ENCODE assay signal across 12 mouse cellular contexts in the genomic region with DNA sequence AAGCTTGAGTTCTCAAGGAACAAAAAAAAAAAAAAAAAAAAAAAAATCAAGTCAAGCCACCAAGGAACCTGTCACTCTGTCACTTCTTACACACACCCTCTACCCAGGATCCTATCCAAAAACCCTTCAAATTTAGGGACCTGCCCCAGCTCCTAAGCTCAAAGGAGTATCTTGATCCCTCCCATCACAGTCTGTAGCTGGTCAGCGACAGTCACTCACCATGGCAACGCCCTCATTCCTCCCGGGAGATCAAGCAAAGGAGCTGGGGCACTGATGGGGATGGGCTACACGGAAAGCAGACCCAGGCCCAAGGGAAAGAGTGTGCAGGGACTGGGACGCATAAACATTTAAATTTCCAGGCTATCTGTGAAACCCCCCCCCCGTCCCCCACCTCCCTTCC. TPM values are rescaled to one million over a fixed set of nuclear protein-coding genes. Genes with fewer than 3 reads are reported as not detected.
DNase-seq lines count a peak whose midpoint lies in the region; ATAC-seq lines count a peak whose summit lies in the region.
"Had no signal": no experiment of that assay in that cellular context is flagged by ENCODE, and none has a peak within 500 bp of the region (broad histone marks: within the 10 kb centered on the region; RNA-seq: fewer than 3 reads in every experiment).

No protein-coding gene starts in this region.

- no peak for ATAC-seq in heart, embryonic 16.5 days (replicated peaks; ENCODE audit: extremely low read depth, insufficient read depth, low FRiP score)
- no peak for ATAC-seq in heart, embryonic 11.5 days (replicated peaks; ENCODE audit: insufficient number of reproducible peaks, low FRiP score, low TSS enrichment)
- no peak for ATAC-seq in hindbrain, embryonic 12.5 days (ENCODE audit: low FRiP score)
- no peak for ATAC-seq in midbrain, embryonic 15.5 days (replicated peaks)
- ATAC-seq: liver, postnatal 0 days had no signal

- H3K4me3 ChIP-seq in heart, embryonic 16.5 days (ENCODE audit: low read length): no peak overlapping the region
- H3K4me3 ChIP-seq in heart, embryonic 11.5 days (ENCODE audit: low read depth, low read length): no peak overlapping the region
- peak overlapping the region; percentile 89 for H3K4me3 ChIP-seq in embryonic facial prominence, embryonic 10.5 days
- peak overlapping the region; percentile 86 for H3K4me3 ChIP-seq in hindbrain, embryonic 12.5 days
- H3K4me3 ChIP-seq in midbrain, embryonic 15.5 days: peak overlapping the region; percentile 97
- H3K4me3 ChIP-seq: erythroblast, embryonic 14.5 days had no signal

- peak; percentile 46 for DNase-seq in embryonic facial prominence, embryonic 10.5 days (ENCODE audit: low spot score)
- no peak for DNase-seq in thymus, postnatal 36 days
- no peak for DNase-seq in left cerebral cortex, postnatal 25 days (ENCODE audit: low spot score in 2 of 2)
- no peak for DNase-seq in gastrocnemius, postnatal 4 days (ENCODE audit: low spot score in 2 of 2)
- DNase-seq: kidney, adult 11 months; liver, postnatal 0 days; thymus, adult 18-20 months had no signal

- intact Hi-C loops in left cerebral cortex, postnatal 25 days (cut with DNase I): no loop called here

- peaks cover 7% of the 10 kb centered on the region; the same call in 1 of the 2 replicates for H3K36me3 ChIP-seq in heart, embryonic 16.5 days (ENCODE audit: control insufficient read depth, insufficient read depth)
- peaks cover 9% of the 10 kb centered on the region for H3K36me3 ChIP-seq in heart, embryonic 11.5 days (ENCODE audit: control insufficient read depth, insufficient read depth, low read length)
- H3K36me3 ChIP-seq in embryonic facial prominence, embryonic 10.5 days (replicated peaks): peaks cover 43% of the 10 kb centered on the region
- peaks cover 38% of the 10 kb centered on the region for H3K36me3 ChIP-seq in hindbrain, embryonic 12.5 days
- H3K36me3 ChIP-seq in midbrain, embryonic 15.5 days (replicated peaks): peaks cover 19% of the 10 kb centered on the region; the same call in 1 of the 2 replicates

- peaks cover 44% of the 10 kb centered on the region for H3K4me1 ChIP-seq in heart, embryonic 16.5 days (ENCODE audit: control insufficient read depth, insufficient read depth, low read length)
- H3K4me1 ChIP-seq in heart, embryonic 11.5 days (ENCODE audit: control insufficient read depth, insufficient read depth, low read length): peaks cover 43% of the 10 kb centered on the region
- H3K4me1 ChIP-seq in embryonic facial prominence, embryonic 10.5 days: peaks cover 52% of the 10 kb centered on the region
- peaks cover 42% of the 10 kb centered on the region for H3K4me1 ChIP-seq in hindbrain, embryonic 12.5 days
- H3K4me1 ChIP-seq in midbrain, embryonic 15.5 days: peaks cover 44% of the 10 kb centered on the region

- no peak overlapping the region for H3K27ac ChIP-seq in heart, embryonic 16.5 days (ENCODE audit: low read length)
- H3K27ac ChIP-seq in heart, embryonic 11.5 days (ENCODE audit: low read depth, low read length): no peak overlapping the region
- H3K27ac ChIP-seq in embryonic facial prominence, embryonic 10.5 days (replicated peaks): no peak overlapping the region; the same call in 1 of the 2 replicates
- peak overlapping the region; percentile 95 for H3K27ac ChIP-seq in hindbrain, embryonic 12.5 days
- peak overlapping the region; percentile 99 for H3K27ac ChIP-seq in midbrain, embryonic 15.5 days

- WGBS in heart, embryonic 16.5 days: 13% methylated on average over 6 of the region's 6 CpGs
- WGBS in heart, embryonic 11.5 days (ENCODE audit: insufficient replicate concordance): 9% methylated on average over 6 of the region's 6 CpGs
- 8% methylated on average over 6 of the region's 6 CpGs for WGBS in embryonic facial prominence, embryonic 10.5 days
- WGBS in hindbrain, embryonic 12.5 days: 4% methylated on average over 6 of the region's 6 CpGs
- WGBS in midbrain, embryonic 15.5 days: 7% methylated on average over 6 of the region's 6 CpGs

- H3K27me3 ChIP-seq in heart, embryonic 16.5 days (ENCODE audit: control insufficient read depth, insufficient read depth, low read length): no peaks in the 10 kb centered on the region
- peaks cover 11% of the 10 kb centered on the region for H3K27me3 ChIP-seq in heart, embryonic 11.5 days (ENCODE audit: control insufficient read depth, insufficient read depth, low read length)
- peaks cover 45% of the 10 kb centered on the region for H3K27me3 ChIP-seq in embryonic facial prominence, embryonic 10.5 days (replicated peaks; ENCODE audit: low read depth, poor library complexity, severe bottlenecking)
- peaks cover 27% of the 10 kb centered on the region for H3K27me3 ChIP-seq in hindbrain, embryonic 12.5 days
- H3K27me3 ChIP-seq in midbrain, embryonic 15.5 days (replicated peaks): no peaks in the 10 kb centered on the region; the same call in 1 of the 2 replicates

- no peak overlapping the region for H3K9ac ChIP-seq in heart, embryonic 16.5 days (ENCODE audit: low read length)
- no peak overlapping the region for H3K9ac ChIP-seq in heart, embryonic 11.5 days (ENCODE audit: low read depth, low read length)
- peak overlapping the region; percentile 100 for H3K9ac ChIP-seq in hindbrain, embryonic 12.5 days
- H3K9ac ChIP-seq in midbrain, embryonic 15.5 days: peak overlapping the region; percentile 99
- H3K9ac ChIP-seq: liver, postnatal 0 days had no signal

- no peaks in the 10 kb centered on the region for H3K9me3 ChIP-seq in heart, embryonic 16.5 days (replicated peaks; ENCODE audit: control insufficient read depth, low read length)
- no peaks in the 10 kb centered on the region for H3K9me3 ChIP-seq in heart, embryonic 11.5 days (replicated peaks; ENCODE audit: control insufficient read depth, low read length)
- H3K9me3 ChIP-seq in embryonic facial prominence, embryonic 10.5 days: no peaks in the 10 kb centered on the region
- H3K9me3 ChIP-seq in hindbrain, embryonic 12.5 days (replicated peaks): no peaks in the 10 kb centered on the region
- no peaks in the 10 kb centered on the region for H3K9me3 ChIP-seq in midbrain, embryonic 15.5 days

- peak overlapping the region; percentile 91; the same call in 1 of the 2 replicates for H3K4me2 ChIP-seq in heart, embryonic 16.5 days (ENCODE audit: low read depth, low read length)
- H3K4me2 ChIP-seq in heart, embryonic 11.5 days: no peak overlapping the region; the same call in 1 of the 2 replicates
- H3K4me2 ChIP-seq in hindbrain, embryonic 12.5 days (replicated peaks): peak overlapping the region; percentile 80
- H3K4me2 ChIP-seq in midbrain, embryonic 15.5 days: peak overlapping the region; percentile 85

RNA-seq across cellular contexts. Expression of a gene that starts 2.7 kb away (rescaled TPM):
- polyA plus RNA-seq in heart, embryonic 16.5 days (2015; fragmentation: Nextera tagmentation; extraction: Ambion mirVana): 3.0 and 3.9 TPM in 2 replicates
- 3.1 and 5.1 TPM in 2 replicates for polyA plus RNA-seq in heart, embryonic 11.5 days (2014; fragmentation: Nextera tagmentation; extraction: Ambion mirVana)
- polyA plus RNA-seq in embryonic facial prominence, embryonic 10.5 days (2016; fragmentation: Nextera tagmentation; extraction: Ambion mirVana): 3.4 and 3.7 TPM in 2 replicates
- 21.5 and 22.8 TPM in 2 replicates for polyA plus RNA-seq in hindbrain, embryonic 12.5 days (2016; fragmentation: Nextera tagmentation; extraction: Ambion mirVana)
- 28.7 and 36.4 TPM in 2 replicates for polyA plus RNA-seq in midbrain, embryonic 15.5 days (2015; fragmentation: Nextera tagmentation; extraction: Ambion mirVana)
- 100 to 1,000 TPM; 108 to 120 TPM for total RNA-seq in left cerebral cortex, postnatal 25 days (2021)
- 10 to 100 TPM; 27.4 to 43.6 TPM for total RNA-seq in gastrocnemius, postnatal 4 days (2021)

RNA-seq across cellular contexts. Expression of a gene that starts 14.7 kb away (rescaled TPM):
- 215 and 234 TPM in 2 replicates for polyA plus RNA-seq in heart, embryonic 16.5 days (2015; fragmentation: Nextera tagmentation; extraction: Ambion mirVana)
- 110 and 113 TPM in 2 replicates for polyA plus RNA-seq in heart, embryonic 11.5 days (2014; fragmentation: Nextera tagmentation; extraction: Ambion mirVana)
- polyA plus RNA-seq in embryonic facial prominence, embryonic 10.5 days (2016; fragmentation: Nextera tagmentation; extraction: Ambion mirVana): 79.4 and 87.3 TPM in 2 replicates
- polyA plus RNA-seq in hindbrain, embryonic 12.5 days (2016; fragmentation: Nextera tagmentation; extraction: Ambion mirVana): 96.9 and 101 TPM in 2 replicates
- 75.2 and 82.0 TPM in 2 replicates for polyA plus RNA-seq in midbrain, embryonic 15.5 days (2015; fragmentation: Nextera tagmentation; extraction: Ambion mirVana)
- 10 to 100 TPM; 58.3 to 71.3 TPM for total RNA-seq in left cerebral cortex, postnatal 25 days (2021)
- total RNA-seq in gastrocnemius, postnatal 4 days (2021): 100 to 1,000 TPM; 129 to 130 TPM

RNA-seq across cellular contexts. Expression of a gene that starts 25.1 kb away (rescaled TPM):
- polyA plus RNA-seq in heart, embryonic 16.5 days (2015; fragmentation: Nextera tagmentation; extraction: Ambion mirVana): 6.5 and 6.6 TPM in 2 replicates
- polyA plus RNA-seq in heart, embryonic 11.5 days (2014; fragmentation: Nextera tagmentation; extraction: Ambion mirVana): 8.5 and 15.8 TPM in 2 replicates
- 3.9 and 6.5 TPM in 2 replicates for polyA plus RNA-seq in embryonic facial prominence, embryonic 10.5 days (2016; fragmentation: Nextera tagmentation; extraction: Ambion mirVana)
- 7.1 and 8.5 TPM in 2 replicates for polyA plus RNA-seq in hindbrain, embryonic 12.5 days (2016; fragmentation: Nextera tagmentation; extraction: Ambion mirVana)
- polyA plus RNA-seq in midbrain, embryonic 15.5 days (2015; fragmentation: Nextera tagmentation; extraction: Ambion mirVana): 9.0 TPM in 2 replicates
- total RNA-seq in left cerebral cortex, postnatal 25 days (2021): 1 to 10 TPM; 2.2 to 3.5 TPM
- 1 to 10 TPM; 3.2 to 4.7 TPM for total RNA-seq in gastrocnemius, postnatal 4 days (2021)

RNA-seq across cellular contexts. Expression of a gene that starts 37.0 kb away (rescaled TPM):
- 308 and 331 TPM in 2 replicates for polyA plus RNA-seq in heart, embryonic 16.5 days (2015; fragmentation: Nextera tagmentation; extraction: Ambion mirVana)
- 274 and 281 TPM in 2 replicates for polyA plus RNA-seq in heart, embryonic 11.5 days (2014; fragmentation: Nextera tagmentation; extraction: Ambion mirVana)
- 229 and 241 TPM in 2 replicates for polyA plus RNA-seq in embryonic facial prominence, embryonic 10.5 days (2016; fragmentation: Nextera tagmentation; extraction: Ambion mirVana)
- polyA plus RNA-seq in hindbrain, embryonic 12.5 days (2016; fragmentation: Nextera tagmentation; extraction: Ambion mirVana): 148 and 157 TPM in 2 replicates
- polyA plus RNA-seq in midbrain, embryonic 15.5 days (2015; fragmentation: Nextera tagmentation; extraction: Ambion mirVana): 146 and 168 TPM in 2 replicates
- 10 to 100 TPM; 58.8 to 64.8 TPM for total RNA-seq in left cerebral cortex, postnatal 25 days (2021)
- total RNA-seq in gastrocnemius, postnatal 4 days (2021): 10 to 100 TPM; 54.5 to 66.3 TPM

RNA-seq across cellular contexts. Expression of a gene that starts 51.6 kb away (rescaled TPM):
- polyA plus RNA-seq in heart, embryonic 16.5 days (2015; fragmentation: Nextera tagmentation; extraction: Ambion mirVana): 0.72 and 1.3 TPM in 2 replicates
- polyA plus RNA-seq in heart, embryonic 11.5 days (2014; fragmentation: Nextera tagmentation; extraction: Ambion mirVana): 1.3 TPM in 2 replicates
- 10.0 and 11.9 TPM in 2 replicates for polyA plus RNA-seq in embryonic facial prominence, embryonic 10.5 days (2016; fragmentation: Nextera tagmentation; extraction: Ambion mirVana)
- 125 and 140 TPM in 2 replicates for polyA plus RNA-seq in hindbrain, embryonic 12.5 days (2016; fragmentation: Nextera tagmentation; extraction: Ambion mirVana)
- 160 and 165 TPM in 2 replicates for polyA plus RNA-seq in midbrain, embryonic 15.5 days (2015; fragmentation: Nextera tagmentation; extraction: Ambion mirVana)
- 100 to 1,000 TPM; 441 to 469 TPM for total RNA-seq in left cerebral cortex, postnatal 25 days (2021)
- total RNA-seq in gastrocnemius, postnatal 4 days (2021): 1 to 10 TPM; 1.3 to 1.4 TPM

Comparison
In these comparisons a context has a peak if more than half of its experiments do, and no peak if none do; other contexts are left out.
1. H3K27ac ChIP-seq: peak in hindbrain, embryonic 12.5 days (single experiment) and midbrain, embryonic 15.5 days (single experiment); none in heart, embryonic 16.5 days (single experiment), heart, embryonic 11.5 days (single experiment) and embryonic facial prominence, embryonic 10.5 days (single experiment).
2. H3K4me3 ChIP-seq: peak in embryonic facial prominence, embryonic 10.5 days (single experiment), hindbrain, embryonic 12.5 days (single experiment) and midbrain, embryonic 15.5 days (single experiment); none in heart, embryonic 16.5 days (single experiment) and heart, embryonic 11.5 days (single experiment).
3. H3K9ac ChIP-seq: peak in hindbrain, embryonic 12.5 days (single experiment) and midbrain, embryonic 15.5 days (single experiment); none in heart, embryonic 16.5 days (single experiment) and heart, embryonic 11.5 days (single experiment).